Mouse (Mus musculus): Measurements from ENCODE around the gene 2210016L21Rik. TPM values are rescaled to one million over a fixed set of nuclear protein-coding genes. Genes with fewer than 3 reads are reported as not detected.
A peak's percentile ranks its signal among the peaks of the same experiment; 100 is the strongest.
"Not testable (repeated sequence)": the region's sequence is repeated elsewhere in the genome, so short reads cannot be mapped to it uniquely, and the experiment has no call there.

The 2210016L21Rik gene
- polyA plus RNA-seq, 1 experiment from 2014 or later = 107 TPM

DNA sequence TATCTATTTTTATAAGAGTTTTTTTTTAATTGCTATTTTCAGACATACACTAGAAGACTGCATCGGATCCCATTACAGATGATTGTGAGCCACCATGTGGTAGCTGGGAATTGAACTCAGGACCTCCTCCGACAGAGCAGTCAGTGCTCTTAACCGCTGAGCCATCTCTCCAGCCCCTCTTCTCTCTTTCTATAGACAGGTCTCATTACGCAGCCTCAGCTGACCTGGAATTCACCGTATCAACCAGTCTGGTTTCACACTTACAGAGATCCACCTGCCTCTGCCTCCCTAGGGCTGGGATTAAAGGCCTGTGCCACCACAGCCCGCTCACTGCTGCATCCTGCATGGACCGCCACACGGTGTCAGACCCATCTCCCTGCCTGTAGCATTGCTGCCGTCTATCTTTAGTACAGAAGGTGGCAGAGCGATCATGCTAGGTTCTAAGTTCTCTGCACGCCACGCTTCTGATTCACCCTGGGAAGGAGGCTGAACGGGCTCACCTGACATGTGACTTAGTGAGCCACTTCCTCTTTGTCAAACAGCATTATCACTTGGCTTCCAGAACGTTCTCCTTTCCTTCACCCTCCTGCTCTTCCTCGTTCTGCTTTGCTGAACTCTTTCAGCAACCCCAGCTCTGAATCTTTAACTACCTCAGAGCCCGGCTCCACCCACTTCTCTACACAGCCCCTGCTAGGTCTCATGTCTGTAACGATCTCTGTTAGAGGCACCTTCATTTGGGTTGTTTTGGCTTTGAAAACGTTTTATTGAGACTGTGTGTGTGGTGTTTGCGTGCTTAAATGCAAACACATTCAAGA lies 20.2 kb upstream of the 2210016L21Rik start:
- H3K9ac ChIP-seq = no peak overlapping the region
- ATAC-seq (ENCODE audit: low FRiP score) = no peak
- no peak overlapping the region for H3K27ac ChIP-seq
- no peaks in the 10 kb centered on the region for H3K9me3 ChIP-seq
- H3K4me1 ChIP-seq (replicated peaks) = peaks cover 10% of the 10 kb centered on the region
- H3K36me3 ChIP-seq = no peaks in the 10 kb centered on the region
- no peak overlapping the region for H3K4me2 ChIP-seq
- WGBS = 80% methylated on average over 19 of the region's 19 CpGs
- H3K4me3 ChIP-seq = no peak overlapping the region
- no peaks in the 10 kb centered on the region for H3K27me3 ChIP-seq

DNA sequence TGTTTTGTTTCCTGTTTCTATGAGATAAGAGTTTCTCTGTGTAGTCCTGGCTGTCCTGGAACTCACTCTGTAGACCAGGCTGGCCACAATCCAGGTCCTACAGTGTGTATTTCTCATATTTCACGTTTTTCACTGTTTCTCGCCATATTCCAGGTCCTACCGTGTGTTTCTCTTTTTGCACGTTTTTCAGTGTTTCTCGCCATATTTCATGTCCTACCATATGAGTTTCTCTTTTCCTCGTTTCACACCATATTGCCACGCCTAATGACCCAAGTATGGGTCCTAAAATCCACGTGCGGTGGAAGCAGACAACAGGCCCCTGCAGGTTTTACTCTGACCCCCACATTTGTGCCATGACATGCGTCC lies 19.6 kb upstream of the 2210016L21Rik start:
- Histone ChIP-seq H3K9me3 (no peaks in the 10 kb centered on the region), H3K4me3 (no peak overlapping the region), H3K4me2 (no peak overlapping the region), H3K27ac (no peak overlapping the region), H3K36me3 (no peaks in the 10 kb centered on the region), H3K27me3 (no peaks in the 10 kb centered on the region), H3K4me1 (replicated peaks) (peaks cover 10% of the 10 kb centered on the region), H3K9ac (no peak overlapping the region)
- WGBS = 66% methylated on average over 10 of the region's 10 CpGs
- no peak for ATAC-seq (ENCODE audit: low FRiP score)

DNA sequence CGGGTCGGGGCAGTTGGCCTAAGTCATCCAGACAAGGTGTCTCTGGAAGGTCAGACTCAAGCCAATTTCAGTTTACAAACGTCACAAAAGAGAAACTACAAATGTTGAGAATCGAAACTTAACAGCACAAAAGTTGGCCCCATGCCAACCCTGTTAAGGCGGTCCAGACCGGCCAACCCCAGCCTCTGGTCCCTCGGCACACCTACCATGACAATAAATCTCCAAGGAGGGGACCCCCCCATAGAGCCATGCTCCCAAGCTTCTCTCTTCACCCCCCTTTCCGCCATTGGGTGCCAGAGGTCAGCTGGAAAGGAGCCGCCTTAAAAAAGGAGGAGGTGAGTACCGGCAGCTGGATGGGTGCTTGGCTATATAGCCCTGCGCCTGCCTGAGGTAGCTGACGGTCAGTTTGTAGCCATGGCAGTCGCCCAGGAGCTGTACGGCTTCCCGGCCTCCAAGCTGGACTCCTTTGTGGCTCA lies 18.9 kb upstream of the 2210016L21Rik start, which contains the start of gene Oasl1:
Gene Oasl1, plus strand, starts transcription at position 243 of the 476 bp plus-strand sequence.
- no peaks in the 10 kb centered on the region for H3K27me3 ChIP-seq
- peak within 1 kb of the TSS; percentile 15; the same call in 1 of the 2 replicates for H3K9ac ChIP-seq
- no peaks in the 10 kb centered on the region for H3K9me3 ChIP-seq
- H3K36me3 ChIP-seq = no peaks in the 10 kb centered on the region
- H3K4me3 ChIP-seq = no peak within 1 kb of the TSS
- no peak for ATAC-seq (ENCODE audit: low FRiP score)
- 48% methylated on average over 15 of the region's 15 CpGs for WGBS
- peaks cover 10% of the 10 kb centered on the region for H3K4me1 ChIP-seq (replicated peaks)
- peak within 1 kb of the TSS; percentile 36 for H3K4me2 ChIP-seq
- H3K27ac ChIP-seq = no peak within 1 kb of the TSS

DNA sequence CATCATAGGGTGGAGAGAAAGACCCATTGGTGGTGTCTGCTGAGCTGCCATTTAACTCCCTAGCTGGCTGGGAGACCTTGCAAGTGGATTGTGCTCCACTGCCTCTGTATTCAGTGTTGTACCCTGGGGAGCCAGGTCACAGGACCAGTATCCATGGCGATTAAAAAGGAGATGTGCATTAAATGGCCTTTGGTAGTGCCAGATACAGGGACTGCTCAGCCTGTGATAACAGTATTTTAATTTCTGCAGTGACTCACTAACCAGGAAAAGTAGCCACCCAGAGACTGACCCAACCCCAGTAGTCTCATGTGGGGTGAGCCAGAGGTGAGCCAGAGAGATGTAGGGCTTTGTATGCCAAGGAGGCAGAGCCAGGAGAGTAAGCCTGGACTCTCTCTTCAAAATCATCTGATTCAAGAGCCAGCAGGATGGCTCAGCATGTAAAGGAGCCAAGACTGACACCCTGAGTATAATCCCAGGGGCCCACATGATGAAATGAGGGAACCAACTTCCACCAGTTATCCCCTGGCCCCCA lies 15.7 kb upstream of the 2210016L21Rik start:
- Histone ChIP-seq H3K9ac (no peak overlapping the region), H3K27me3 (no peaks in the 10 kb centered on the region), H3K4me2 (no peak overlapping the region), H3K4me1 (replicated peaks) (peaks cover 10% of the 10 kb centered on the region), H3K27ac (no peak overlapping the region), H3K4me3 (no peak overlapping the region), H3K9me3 (no peaks in the 10 kb centered on the region), H3K36me3 (no peaks in the 10 kb centered on the region)
- WGBS = 61% methylated on average over 1 of the region's 1 CpGs
- ATAC-seq (ENCODE audit: low FRiP score) = no peak

DNA sequence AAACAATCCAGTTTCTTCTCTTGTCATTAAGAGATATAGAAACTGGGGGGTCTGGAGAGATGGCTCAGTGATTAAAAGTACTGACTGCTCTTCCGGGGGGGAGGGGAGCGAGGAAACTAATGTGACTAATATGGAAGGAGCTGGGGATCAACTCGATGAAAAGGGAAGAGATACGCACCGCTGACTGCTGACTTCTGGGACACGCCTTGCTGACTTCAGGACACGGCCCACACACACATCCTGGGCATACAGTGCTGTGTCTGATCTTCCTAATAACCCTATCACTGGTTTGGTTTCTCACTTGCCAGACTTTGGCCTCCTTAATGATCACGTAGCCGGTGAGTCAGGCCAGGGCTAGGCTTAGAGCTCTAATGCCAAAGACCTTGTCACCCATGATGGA lies 15.2 kb upstream of the 2210016L21Rik start:
- H3K36me3 ChIP-seq = no peaks in the 10 kb centered on the region
- H3K27me3 ChIP-seq = no peaks in the 10 kb centered on the region
- H3K9ac ChIP-seq = no peak overlapping the region
- no peak overlapping the region for H3K27ac ChIP-seq
- peaks cover 10% of the 10 kb centered on the region for H3K4me1 ChIP-seq (replicated peaks)
- no peak for ATAC-seq (ENCODE audit: low FRiP score)
- H3K4me2 ChIP-seq = no peak overlapping the region
- WGBS = 81% methylated on average over 9 of the region's 9 CpGs
- H3K9me3 ChIP-seq = no peaks in the 10 kb centered on the region
- no peak overlapping the region for H3K4me3 ChIP-seq

DNA sequence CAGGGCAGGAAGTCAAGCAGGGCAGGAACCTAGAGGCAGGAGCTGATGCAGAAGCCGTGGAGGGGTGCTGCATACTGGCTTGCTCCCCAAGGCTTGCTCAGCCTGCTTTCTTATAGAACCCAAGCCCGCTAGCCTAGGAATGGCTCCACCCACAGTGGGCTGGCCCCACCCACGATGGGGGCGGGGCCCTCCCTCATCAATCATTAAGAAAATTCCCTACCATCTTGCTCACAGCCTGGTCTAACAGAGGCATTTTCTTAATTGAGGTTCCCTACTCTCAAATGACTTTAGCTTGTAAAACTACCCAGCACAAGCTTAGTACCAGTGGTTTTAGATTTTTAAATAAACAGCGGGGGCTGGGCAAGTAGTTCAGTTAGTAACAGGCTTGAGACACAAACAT lies 10.3 kb upstream of the 2210016L21Rik start:
- Histone ChIP-seq H3K27me3 (no peaks in the 10 kb centered on the region), H3K9ac (no peak overlapping the region), H3K4me2 (no peak overlapping the region), H3K4me3 (no peak overlapping the region), H3K9me3 (no peaks in the 10 kb centered on the region), H3K27ac (no peak overlapping the region), H3K36me3 (no peaks in the 10 kb centered on the region), H3K4me1 (replicated peaks) (peaks cover 11% of the 10 kb centered on the region)
- 69% methylated on average over 5 of the region's 5 CpGs for WGBS
- ATAC-seq (ENCODE audit: low FRiP score) = no peak

DNA sequence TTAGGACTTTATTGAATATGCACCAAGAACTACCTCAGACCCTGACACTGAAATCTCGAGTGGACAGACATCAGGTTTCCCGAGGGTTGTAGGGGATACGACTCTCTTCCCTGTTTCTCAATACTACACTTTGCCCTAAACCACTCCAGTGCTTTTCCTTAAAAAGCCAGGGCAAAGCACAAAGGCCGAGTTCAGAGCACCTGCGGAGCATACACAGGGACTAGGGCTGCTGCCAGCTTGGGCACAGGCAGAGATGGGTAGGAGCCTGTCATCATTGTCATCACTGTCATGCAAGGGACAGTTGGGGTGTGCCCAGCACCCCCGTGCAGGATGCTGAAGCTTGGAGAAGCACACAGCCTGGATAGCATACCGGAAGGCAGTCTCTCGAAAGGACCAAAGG lies 8.8 kb upstream of the 2210016L21Rik start:
- ATAC-seq (ENCODE audit: low FRiP score) = no peak
- Histone ChIP-seq H3K4me3 (no peak overlapping the region), H3K9me3 (no peaks in the 10 kb centered on the region), H3K9ac (no peak overlapping the region), H3K4me2 (no peak overlapping the region), H3K36me3 (no peaks in the 10 kb centered on the region), H3K4me1 (replicated peaks) (peaks cover 11% of the 10 kb centered on the region), H3K27me3 (no peaks in the 10 kb centered on the region), H3K27ac (no peak overlapping the region)
- 86% methylated on average over 8 of the region's 8 CpGs for WGBS

DNA sequence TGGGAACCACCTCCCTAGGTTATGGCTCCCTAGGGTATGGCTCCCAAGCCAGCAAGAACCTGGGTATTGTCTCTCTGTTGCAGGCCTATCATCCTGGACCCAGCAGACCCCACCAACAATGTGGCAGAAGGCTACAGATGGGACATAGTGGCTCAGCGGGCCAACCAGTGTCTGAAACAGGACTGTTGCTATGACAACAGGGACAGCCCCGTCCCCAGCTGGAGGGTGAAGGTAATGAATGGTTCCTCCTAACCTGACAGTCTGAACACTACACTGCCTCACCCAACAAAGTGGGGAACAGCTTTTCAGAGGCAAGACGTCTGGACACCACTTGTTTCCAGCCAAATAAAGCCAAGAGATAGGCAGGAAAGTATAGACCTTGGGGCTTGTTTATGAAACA lies 6.1 kb upstream of the 2210016L21Rik start:
- no peak for ATAC-seq (ENCODE audit: low FRiP score)
- Histone ChIP-seq H3K27me3 (no peaks in the 10 kb centered on the region), H3K36me3 (no peaks in the 10 kb centered on the region), H3K9ac (no peak overlapping the region), H3K4me2 (no peak overlapping the region), H3K4me1 (replicated peaks) (peaks cover 11% of the 10 kb centered on the region), H3K27ac (0 out of 2 replicates have a peak overlapping the region, but pooled peaks have one; percentile 18), H3K4me3 (no peak overlapping the region), H3K9me3 (no peaks in the 10 kb centered on the region)
- WGBS = 18% methylated on average over 3 of the region's 3 CpGs

DNA sequence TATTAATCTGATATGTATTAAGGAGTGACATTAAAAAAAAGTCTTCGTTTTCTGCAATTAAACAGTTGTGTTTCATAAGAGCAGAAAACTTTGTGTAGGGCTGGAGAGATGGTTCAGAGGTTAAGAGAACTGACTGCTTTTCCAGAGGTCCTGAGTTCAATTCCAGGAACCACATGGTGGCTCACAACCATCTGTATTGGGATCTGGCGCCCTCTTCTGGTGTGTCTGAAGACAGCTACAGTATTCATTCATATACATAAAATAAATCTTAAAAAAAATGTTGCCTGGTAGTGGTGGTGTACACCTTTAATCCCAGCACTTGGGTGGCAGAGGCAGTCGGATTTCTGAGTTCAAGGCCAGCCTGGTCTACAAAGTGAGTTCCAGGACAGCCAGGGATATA lies 820 bp upstream of the 2210016L21Rik start:
- H3K27me3 ChIP-seq; H3K27ac ChIP-seq; H3K9me3 ChIP-seq; H3K4me3 ChIP-seq; H3K9ac ChIP-seq; ATAC-seq (ENCODE audit: low FRiP score); H3K36me3 ChIP-seq: not testable (repeated sequence)
- 59% methylated on average over 3 of the region's 3 CpGs for WGBS
- H3K4me2 ChIP-seq = peak overlapping the region; percentile 74; the same call in 1 of the 2 replicates
- H3K4me1 ChIP-seq (replicated peaks) = peaks cover 17% of the 10 kb centered on the region

DNA sequence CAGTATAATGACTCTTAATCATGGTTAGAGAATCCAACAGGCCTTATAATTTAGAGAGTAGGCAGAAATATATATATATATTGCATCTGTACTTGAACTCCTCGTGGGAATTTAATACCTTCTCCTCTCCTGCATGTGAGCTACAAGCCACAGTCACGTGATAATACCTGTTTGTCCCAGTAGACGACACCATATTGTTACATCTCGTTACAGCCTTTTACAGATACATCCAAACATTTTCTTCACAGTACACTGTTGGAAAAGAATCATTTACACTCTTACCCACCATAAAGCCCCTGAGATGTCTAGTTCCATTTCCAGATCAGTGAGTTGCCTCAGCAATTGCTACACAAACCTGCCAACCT lies 790 bp downstream of the 2210016L21Rik start:
- Histone ChIP-seq H3K4me3 (peak overlapping the region; percentile 67), H3K9me3 (no peaks in the 10 kb centered on the region), H3K9ac (peak overlapping the region; percentile 96), H3K27ac (peak overlapping the region; percentile 85), H3K27me3 (no peaks in the 10 kb centered on the region), H3K4me1 (replicated peaks) (peaks cover 17% of the 10 kb centered on the region), H3K4me2 (peak overlapping the region; percentile 74), H3K36me3 (peaks cover 22% of the 10 kb centered on the region)
- WGBS = 40% methylated on average over 4 of the region's 4 CpGs
- no peak for ATAC-seq (ENCODE audit: low FRiP score)

DNA sequence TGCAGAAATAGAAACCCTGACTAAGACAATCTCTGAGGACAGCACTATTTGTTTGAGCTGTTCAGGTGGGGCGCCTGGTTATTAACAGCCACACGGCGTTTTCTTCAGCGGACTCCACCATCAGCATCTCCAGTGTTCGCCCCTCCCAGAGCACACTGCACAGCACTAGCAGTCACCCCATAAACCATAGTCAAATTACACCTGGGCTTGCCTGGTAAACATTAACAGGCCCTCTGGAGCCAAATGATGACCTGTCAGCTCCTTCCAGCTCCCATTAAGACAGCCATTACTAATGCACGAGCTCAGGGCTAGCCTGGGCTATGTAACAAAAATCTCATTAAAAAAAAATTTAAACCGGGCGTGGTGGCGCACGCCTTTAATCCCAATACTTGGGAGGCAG lies 3.1 kb downstream of the 2210016L21Rik start:
- Histone ChIP-seq H3K4me2 (no peak overlapping the region), H3K9ac (no peak overlapping the region), H3K27me3 (no peaks in the 10 kb centered on the region), H3K4me3 (no peak overlapping the region), H3K36me3 (peaks cover 45% of the 10 kb centered on the region), H3K27ac (no peak overlapping the region), H3K4me1 (replicated peaks) (peaks cover 32% of the 10 kb centered on the region), H3K9me3 (no peaks in the 10 kb centered on the region)
- WGBS = 96% methylated on average over 10 of the region's 10 CpGs
- ATAC-seq (ENCODE audit: low FRiP score) = no peak

DNA sequence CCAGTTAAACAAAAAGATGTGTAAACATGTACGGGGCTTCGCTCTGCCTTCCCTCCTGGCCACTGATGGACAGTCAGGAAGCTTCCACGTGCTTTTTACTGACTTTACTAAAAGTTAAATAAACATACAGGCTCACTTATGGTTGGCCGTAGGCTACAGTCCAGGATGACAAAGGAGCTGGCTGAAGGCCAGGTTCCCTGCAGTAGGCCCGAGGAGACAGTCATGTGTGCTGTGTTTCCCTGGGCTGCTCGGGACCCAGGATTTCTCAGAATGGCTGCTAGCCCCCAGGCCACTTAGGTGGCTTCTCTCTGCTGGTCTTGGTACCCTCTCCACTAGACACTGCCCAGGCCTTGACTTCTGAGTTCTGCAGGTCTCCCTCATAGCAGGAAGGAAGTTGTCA lies 6.9 kb downstream of the 2210016L21Rik start:
- H3K9me3 ChIP-seq = no peaks in the 10 kb centered on the region
- 52% methylated on average over 6 of the region's 6 CpGs for WGBS
- ATAC-seq (ENCODE audit: low FRiP score) = no peak
- H3K27me3 ChIP-seq = no peaks in the 10 kb centered on the region
- H3K4me3 ChIP-seq = no peak overlapping the region
- H3K4me1 ChIP-seq (replicated peaks) = peaks cover 20% of the 10 kb centered on the region
- H3K36me3 ChIP-seq = peaks cover 49% of the 10 kb centered on the region
- H3K4me2 ChIP-seq = no peak overlapping the region
- no peak overlapping the region for H3K9ac ChIP-seq
- H3K27ac ChIP-seq = peak overlapping the region; percentile 36; the same call in 1 of the 2 replicates

DNA sequence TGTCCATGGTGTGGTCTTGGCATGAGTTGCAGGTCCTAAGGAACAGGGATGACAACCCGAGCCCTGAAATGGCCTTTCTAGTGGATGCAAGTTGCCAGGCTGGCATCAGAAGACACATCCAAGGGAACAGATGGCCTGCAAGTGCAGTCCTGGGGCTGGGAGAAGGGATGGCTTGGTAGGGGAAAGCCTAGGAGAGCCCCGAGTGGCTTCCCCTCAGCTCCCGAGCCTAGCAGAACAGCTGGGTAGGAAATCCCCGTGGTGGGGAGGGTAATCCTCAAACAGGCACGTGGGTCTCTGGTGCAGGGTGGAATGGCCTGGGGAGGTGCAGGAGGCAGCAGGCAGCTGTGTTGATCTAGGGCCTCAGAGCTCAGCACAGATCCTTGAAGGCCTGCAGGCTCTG lies 7.4 kb downstream of the 2210016L21Rik start:
- H3K36me3 ChIP-seq = peaks cover 49% of the 10 kb centered on the region
- H3K4me3 ChIP-seq = no peak overlapping the region
- WGBS = 58% methylated on average over 5 of the region's 5 CpGs
- ATAC-seq (ENCODE audit: low FRiP score) = no peak
- peak overlapping the region; percentile 36; the same call in 1 of the 2 replicates for H3K27ac ChIP-seq
- H3K4me2 ChIP-seq = no peak overlapping the region
- H3K27me3 ChIP-seq = no peaks in the 10 kb centered on the region
- peaks cover 18% of the 10 kb centered on the region for H3K4me1 ChIP-seq (replicated peaks)
- no peaks in the 10 kb centered on the region for H3K9me3 ChIP-seq
- H3K9ac ChIP-seq = no peak overlapping the region

All from hindbrain, embryonic 13.5 days (tissue).